Mouse (Mus musculus): ENCODE data around the gene Gm20765. TPM values are rescaled to one million over a fixed set of nuclear protein-coding genes. Genes with fewer than 3 reads are reported as not detected.
"Not testable (repeated sequence)": the region's sequence is repeated elsewhere in the genome, so short reads cannot be mapped to it uniquely, and the experiment has no call there.

Gene Gm20765
- total RNA-seq (2021): not detected

DNA sequence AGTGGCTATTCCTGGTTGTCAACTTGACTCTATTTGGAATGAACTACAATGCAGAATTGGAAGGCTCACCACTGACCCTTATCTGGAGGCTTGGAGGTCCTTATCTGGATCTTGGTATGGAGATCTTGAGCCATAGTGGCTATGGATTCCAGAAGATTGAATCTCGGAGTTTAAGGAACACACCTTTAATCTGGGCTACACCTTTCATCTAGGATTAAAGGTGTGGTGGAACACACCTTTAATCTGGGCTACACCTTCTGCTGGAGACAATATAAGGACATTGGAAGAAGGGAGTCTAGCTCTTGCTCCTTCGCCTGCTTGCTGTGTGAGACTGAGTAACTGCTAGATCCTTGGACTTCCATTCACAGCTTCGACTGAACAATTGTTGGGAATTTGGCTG, at the start of gene Gm20765:
TSS of gene Gm20765 (plus strand) at position 301 of the 400 bp plus-strand sequence.
- DNase-seq (ENCODE audit: low spot score); intact Hi-C loops (cut with DNase I): not testable (repeated sequence)

DNA sequence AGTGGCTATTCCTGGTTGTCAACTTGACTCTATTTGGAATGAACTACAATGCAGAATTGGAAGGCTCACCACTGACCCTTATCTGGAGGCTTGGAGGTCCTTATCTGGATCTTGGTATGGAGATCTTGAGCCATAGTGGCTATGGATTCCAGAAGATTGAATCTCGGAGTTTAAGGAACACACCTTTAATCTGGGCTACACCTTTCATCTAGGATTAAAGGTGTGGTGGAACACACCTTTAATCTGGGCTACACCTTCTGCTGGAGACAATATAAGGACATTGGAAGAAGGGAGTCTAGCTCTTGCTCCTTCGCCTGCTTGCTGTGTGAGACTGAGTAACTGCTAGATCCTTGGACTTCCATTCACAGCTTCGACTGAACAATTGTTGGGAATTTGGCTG, 42.6 kb upstream of the Gm20765 start, which contains the start of gene Gm21293:
TSS of gene Gm21293 (plus strand) at position 301 of the 400 bp plus-strand sequence.
- intact Hi-C loops (cut with DNase I); DNase-seq (ENCODE audit: low spot score): not testable (repeated sequence)

DNA sequence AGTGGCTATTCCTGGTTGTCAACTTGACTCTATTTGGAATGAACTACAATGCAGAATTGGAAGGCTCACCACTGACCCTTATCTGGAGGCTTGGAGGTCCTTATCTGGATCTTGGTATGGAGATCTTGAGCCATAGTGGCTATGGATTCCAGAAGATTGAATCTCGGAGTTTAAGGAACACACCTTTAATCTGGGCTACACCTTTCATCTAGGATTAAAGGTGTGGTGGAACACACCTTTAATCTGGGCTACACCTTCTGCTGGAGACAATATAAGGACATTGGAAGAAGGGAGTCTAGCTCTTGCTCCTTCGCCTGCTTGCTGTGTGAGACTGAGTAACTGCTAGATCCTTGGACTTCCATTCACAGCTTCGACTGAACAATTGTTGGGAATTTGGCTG, 34.1 kb upstream of the Gm20765 start, which contains the start of gene Gm6763:
TSS of gene Gm6763 (plus strand) at position 301 of the 400 bp plus-strand sequence.
- DNase-seq (ENCODE audit: low spot score); intact Hi-C loops (cut with DNase I): not testable (repeated sequence)

DNA sequence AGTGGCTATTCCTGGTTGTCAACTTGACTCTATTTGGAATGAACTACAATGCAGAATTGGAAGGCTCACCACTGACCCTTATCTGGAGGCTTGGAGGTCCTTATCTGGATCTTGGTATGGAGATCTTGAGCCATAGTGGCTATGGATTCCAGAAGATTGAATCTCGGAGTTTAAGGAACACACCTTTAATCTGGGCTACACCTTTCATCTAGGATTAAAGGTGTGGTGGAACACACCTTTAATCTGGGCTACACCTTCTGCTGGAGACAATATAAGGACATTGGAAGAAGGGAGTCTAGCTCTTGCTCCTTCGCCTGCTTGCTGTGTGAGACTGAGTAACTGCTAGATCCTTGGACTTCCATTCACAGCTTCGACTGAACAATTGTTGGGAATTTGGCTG, 25.6 kb upstream of the Gm20765 start, which contains the start of gene Gm8764:
TSS of gene Gm8764 (plus strand) at position 301 of the 400 bp plus-strand sequence.
- DNase-seq (ENCODE audit: low spot score); intact Hi-C loops (cut with DNase I): not testable (repeated sequence)

DNA sequence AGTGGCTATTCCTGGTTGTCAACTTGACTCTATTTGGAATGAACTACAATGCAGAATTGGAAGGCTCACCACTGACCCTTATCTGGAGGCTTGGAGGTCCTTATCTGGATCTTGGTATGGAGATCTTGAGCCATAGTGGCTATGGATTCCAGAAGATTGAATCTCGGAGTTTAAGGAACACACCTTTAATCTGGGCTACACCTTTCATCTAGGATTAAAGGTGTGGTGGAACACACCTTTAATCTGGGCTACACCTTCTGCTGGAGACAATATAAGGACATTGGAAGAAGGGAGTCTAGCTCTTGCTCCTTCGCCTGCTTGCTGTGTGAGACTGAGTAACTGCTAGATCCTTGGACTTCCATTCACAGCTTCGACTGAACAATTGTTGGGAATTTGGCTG, 17.1 kb upstream of the Gm20765 start, which contains the start of gene Gm21304:
TSS of gene Gm21304 (plus strand) at position 301 of the 400 bp plus-strand sequence.
- intact Hi-C loops (cut with DNase I); DNase-seq (ENCODE audit: low spot score): not testable (repeated sequence)

DNA sequence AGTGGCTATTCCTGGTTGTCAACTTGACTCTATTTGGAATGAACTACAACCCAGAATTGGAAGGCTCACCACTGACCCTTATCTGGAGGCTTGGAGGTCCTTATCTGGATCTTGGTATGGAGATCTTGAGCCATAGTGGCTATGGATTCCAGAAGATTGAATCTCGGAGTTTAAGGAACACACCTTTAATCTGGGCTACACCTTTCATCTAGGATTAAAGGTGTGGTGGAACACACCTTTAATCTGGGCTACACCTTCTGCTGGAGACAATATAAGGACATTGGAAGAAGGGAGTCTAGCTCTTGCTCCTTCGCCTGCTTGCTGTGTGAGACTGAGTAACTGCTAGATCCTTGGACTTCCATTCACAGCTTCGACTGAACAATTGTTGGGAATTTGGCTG, 8.6 kb upstream of the Gm20765 start, which contains the start of gene Gm21312:
TSS of gene Gm21312 (plus strand) at position 301 of the 400 bp plus-strand sequence.
- DNase-seq (ENCODE audit: low spot score); intact Hi-C loops (cut with DNase I): not testable (repeated sequence)

DNA sequence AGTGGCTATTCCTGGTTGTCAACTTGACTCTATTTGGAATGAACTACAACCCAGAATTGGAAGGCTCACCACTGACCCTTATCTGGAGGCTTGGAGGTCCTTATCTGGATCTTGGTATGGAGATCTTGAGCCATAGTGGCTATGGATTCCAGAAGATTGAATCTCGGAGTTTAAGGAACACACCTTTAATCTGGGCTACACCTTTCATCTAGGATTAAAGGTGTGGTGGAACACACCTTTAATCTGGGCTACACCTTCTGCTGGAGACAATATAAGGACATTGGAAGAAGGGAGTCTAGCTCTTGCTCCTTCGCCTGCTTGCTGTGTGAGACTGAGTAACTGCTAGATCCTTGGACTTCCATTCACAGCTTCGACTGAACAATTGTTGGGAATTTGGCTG, 8.4 kb downstream of the Gm20765 start, which contains the start of gene Gm4340:
TSS of gene Gm4340 (plus strand) at position 301 of the 400 bp plus-strand sequence.
- DNase-seq (ENCODE audit: low spot score); intact Hi-C loops (cut with DNase I): not testable (repeated sequence)

DNA sequence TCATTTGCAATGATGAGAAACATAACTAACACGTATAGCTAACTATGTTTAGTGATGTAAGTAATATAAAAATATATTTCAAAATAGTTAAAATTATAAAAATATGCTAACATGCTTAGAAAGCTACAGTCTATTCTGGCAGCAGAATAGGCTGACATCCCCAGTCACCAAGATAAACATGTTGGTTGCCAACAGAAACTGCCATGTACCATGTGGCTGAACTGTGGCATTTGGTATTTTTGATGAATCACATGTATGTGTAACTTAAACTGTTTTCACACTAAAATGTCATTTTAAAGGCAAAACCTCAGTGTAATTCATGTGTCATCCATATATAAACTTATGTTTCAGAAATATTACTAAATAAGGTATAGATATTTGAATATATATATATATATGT, 24.3 kb downstream of the Gm20765 start:
- DNase-seq (ENCODE audit: low spot score): no peak
- intact Hi-C loops (cut with DNase I): no loop called here

DNA sequence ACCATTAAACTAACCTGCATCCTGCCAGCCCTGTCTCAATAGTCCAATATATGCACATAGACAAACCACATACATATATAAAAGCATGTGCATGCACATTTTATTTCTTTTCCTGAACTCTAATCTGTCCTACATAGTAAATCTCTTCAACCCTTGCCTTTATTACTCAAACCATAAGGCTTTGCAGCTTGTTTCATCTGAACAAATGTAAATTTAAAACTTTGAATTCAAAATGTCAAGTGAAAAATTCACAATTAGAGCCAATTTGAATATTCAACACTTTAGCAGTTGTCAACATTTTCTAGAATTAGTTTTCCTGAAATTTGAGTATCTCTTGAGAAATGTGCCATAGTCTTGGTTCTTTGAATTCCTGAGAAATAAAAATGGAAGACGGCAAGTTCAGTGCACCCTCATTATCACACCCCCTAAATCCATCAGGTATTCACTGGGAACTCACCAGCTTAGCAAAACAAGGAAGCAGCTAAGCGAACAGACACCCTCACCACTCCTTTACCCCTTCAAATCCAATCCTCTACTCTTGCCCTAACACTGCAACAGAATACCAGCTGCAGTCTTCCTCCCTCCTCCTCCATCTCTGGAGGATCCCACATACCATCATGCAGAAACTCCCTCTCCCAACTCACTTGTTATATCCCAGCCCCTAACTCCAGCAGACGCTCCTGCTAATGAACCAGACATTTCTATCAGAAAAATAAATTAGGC, 25.1 kb downstream of the Gm20765 start:
- intact Hi-C loops (cut with DNase I): no loop called here
- DNase-seq (ENCODE audit: low spot score): no peak

DNA sequence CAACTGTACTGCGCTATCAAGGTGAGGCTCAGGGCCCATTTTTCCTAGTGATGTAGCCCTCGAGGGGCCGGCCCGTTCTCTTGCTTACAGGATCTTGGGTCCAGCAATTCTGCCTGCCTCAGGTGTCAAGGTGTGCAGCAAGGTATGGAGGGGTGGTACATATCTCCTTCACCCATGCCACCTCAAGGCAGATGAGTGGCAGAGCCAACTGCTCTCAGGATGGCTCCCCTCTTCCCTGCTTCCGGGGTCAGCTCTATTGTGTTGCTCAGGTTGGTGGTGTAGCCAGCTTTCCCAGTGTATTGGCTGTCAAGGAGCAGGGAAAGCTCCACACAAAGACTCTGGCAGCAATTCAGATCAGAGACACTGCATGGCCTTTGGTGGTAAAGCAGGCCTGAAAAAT, 29.2 kb downstream of the Gm20765 start:
- no peak for DNase-seq (ENCODE audit: low spot score)
- intact Hi-C loops (cut with DNase I): no loop called here

DNA sequence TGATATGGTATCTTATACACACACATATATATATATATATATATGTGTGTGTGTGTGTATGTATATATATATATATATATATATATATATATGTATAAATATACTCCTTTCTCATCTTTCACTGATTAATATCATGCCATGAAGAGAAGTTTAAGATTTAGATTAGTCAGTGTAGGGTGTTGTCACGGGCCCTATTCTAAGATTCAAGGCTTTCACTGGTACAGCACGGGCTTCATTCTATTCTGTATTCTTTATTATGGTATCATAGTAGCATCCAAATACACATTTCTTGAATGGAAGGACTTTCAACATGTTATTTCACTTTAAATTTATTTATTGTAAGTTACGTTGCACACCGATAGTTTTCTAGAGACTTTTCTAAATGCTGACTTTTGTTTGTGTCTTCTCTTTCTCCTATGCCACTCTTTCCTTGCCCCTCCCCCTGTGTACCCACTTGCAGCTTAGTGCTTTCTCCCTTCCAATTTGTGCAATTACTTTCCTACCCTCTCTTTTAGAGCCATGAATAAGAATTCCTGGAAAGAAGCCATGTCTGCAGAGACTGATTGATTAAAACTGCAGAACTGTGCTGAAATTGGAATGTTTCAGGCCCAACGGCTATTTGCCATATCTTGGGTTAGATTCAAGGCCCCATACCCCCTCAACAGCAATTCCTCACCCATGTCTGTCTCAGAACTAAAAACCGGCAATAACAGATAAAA, 35.1 kb downstream of the Gm20765 start:
- DNase-seq (ENCODE audit: low spot score): no peak
- intact Hi-C loops (cut with DNase I): no loop called here

Other genes starting within 250 kb of the Gm20765 start
- gene Gm21293, start 42.5 kb upstream of the Gm20765 start, total RNA-seq (2021): not detected
- not detected for gene Gm6763, start 34.0 kb upstream of the Gm20765 start, total RNA-seq (2021)
- gene Gm8764, start 25.5 kb upstream of the Gm20765 start, total RNA-seq (2021): not detected
- gene Gm21304, start 17.0 kb upstream of the Gm20765 start, total RNA-seq (2021): not detected
- gene Gm21312, start 8.5 kb upstream of the Gm20765 start, total RNA-seq (2021): not detected
- not detected for gene Gm4340, start 8.5 kb downstream of the Gm20765 start, total RNA-seq (2021)

Data from heart, postnatal 25 days (tissue).